Mouse (Mus musculus): ENCODE measurements at regions not wholly inside any gene's neighbourhood (a gene's known extent, or its start where the extent isn't known, plus 50 kb on each side); places are given as distances from the start of the nearest gene placed in this dataset.

- Histone ChIP-seq H3K4me1 (ENCODE audit: control insufficient read depth, insufficient read depth, low read length) (no peaks in the 10 kb centered on the region), H3K9ac (ENCODE audit: low read depth, poor library complexity, severe bottlenecking) (no peak overlapping the region), H3K27ac (ENCODE audit: insufficient read depth, low read length) (no peak overlapping the region), H3K36me3 (ENCODE audit: control insufficient read depth, insufficient read depth, low read length, poor library complexity, severe bottlenecking) (no peaks in the 10 kb centered on the region), H3K4me3 (ENCODE audit: low read depth, low read length) (no peak overlapping the region), H3K9me3 (replicated peaks; ENCODE audit: control insufficient read depth, insufficient read depth, low read length, poor library complexity, severe bottlenecking) (no peaks in the 10 kb centered on the region), H3K27me3 (ENCODE audit: control insufficient read depth, insufficient read depth, low read length, poor library complexity, severe bottlenecking) (no peaks in the 10 kb centered on the region)
- TF ChIP-seq EP300 (IDR thresholded peaks at IDR 0.05; ENCODE audit: insufficient read depth, low read depth, low read length): no peak
- no peak for TF ChIP-seq CTCF (IDR thresholded peaks at IDR 0.05; ENCODE audit: low read depth, low read length)
- no peak for TF ChIP-seq POLR2A (IDR thresholded peaks at IDR 0.05; ENCODE audit: insufficient read depth, low read length)
Observed at GRCm38 (mm10) chr3:148448465-148448864, 541.9 kb downstream of the Adgrl2 start.

DNA sequence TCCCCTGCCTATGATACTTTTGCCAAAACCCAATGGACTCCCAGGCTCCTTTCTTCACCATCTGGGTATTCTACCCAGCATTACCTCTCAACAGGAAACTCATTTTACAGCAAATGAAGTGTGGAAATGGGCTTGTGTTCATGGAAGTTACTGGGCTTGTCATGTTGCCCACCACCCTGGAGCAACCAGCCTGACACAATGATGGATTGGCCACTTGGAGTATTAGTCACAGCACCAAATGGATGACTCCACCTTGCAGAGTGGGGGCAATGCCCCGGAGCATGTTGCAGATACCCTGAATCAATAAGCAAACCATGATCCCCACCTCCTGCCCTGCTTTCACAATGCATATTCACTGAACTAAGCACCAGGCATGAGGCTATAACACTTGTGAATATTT lies 543.5 kb downstream of the Adgrl2 start:
- H3K27ac ChIP-seq (ENCODE audit: insufficient read depth, low read length): no peak overlapping the region
- no peak for TF ChIP-seq POLR2A (IDR thresholded peaks at IDR 0.05; ENCODE audit: insufficient read depth, low read length)
- no peak for TF ChIP-seq CTCF (IDR thresholded peaks at IDR 0.05; ENCODE audit: low read depth, low read length)
- TF ChIP-seq EP300 (IDR thresholded peaks at IDR 0.05; ENCODE audit: insufficient read depth, low read depth, low read length): no peak
- no peaks in the 10 kb centered on the region for H3K9me3 ChIP-seq (replicated peaks; ENCODE audit: control insufficient read depth, insufficient read depth, low read length, poor library complexity, severe bottlenecking)
- H3K9ac ChIP-seq (ENCODE audit: low read depth, poor library complexity, severe bottlenecking): no peak overlapping the region
- H3K36me3 ChIP-seq (ENCODE audit: control insufficient read depth, insufficient read depth, low read length, poor library complexity, severe bottlenecking): no peaks in the 10 kb centered on the region
- no peaks in the 10 kb centered on the region for H3K4me1 ChIP-seq (ENCODE audit: control insufficient read depth, insufficient read depth, low read length)
- no peaks in the 10 kb centered on the region for H3K27me3 ChIP-seq (ENCODE audit: control insufficient read depth, insufficient read depth, low read length, poor library complexity, severe bottlenecking)
- no peak overlapping the region for H3K4me3 ChIP-seq (ENCODE audit: low read depth, low read length)

DNA sequence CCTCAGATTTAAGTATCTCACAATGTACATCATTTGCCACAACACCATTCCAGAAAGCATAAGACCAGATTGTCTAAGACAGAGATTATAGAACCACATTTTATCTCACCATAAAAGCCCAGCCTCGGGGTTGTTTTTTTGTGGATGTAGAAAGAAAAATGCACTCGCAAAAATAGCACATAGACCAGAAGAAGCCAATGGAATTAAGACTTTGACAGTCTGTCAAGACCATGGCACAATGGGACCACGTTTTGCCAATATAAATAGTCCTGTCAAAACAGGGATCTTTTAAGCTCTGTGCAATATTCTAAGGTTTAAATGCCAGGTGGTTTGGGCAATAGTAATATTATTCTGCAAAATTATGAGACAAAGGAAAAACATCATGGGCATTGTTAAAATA lies 547.3 kb downstream of the Adgrl2 start:
- no peak for TF ChIP-seq CTCF (IDR thresholded peaks at IDR 0.05; ENCODE audit: low read depth, low read length)
- TF ChIP-seq EP300 (IDR thresholded peaks at IDR 0.05; ENCODE audit: insufficient read depth, low read depth, low read length): no peak
- no peak for TF ChIP-seq POLR2A (IDR thresholded peaks at IDR 0.05; ENCODE audit: insufficient read depth, low read length)
- no peak overlapping the region for H3K27ac ChIP-seq (ENCODE audit: insufficient read depth, low read length)
- H3K4me1 ChIP-seq (ENCODE audit: control insufficient read depth, insufficient read depth, low read length): no peaks in the 10 kb centered on the region
- no peaks in the 10 kb centered on the region for H3K27me3 ChIP-seq (ENCODE audit: control insufficient read depth, insufficient read depth, low read length, poor library complexity, severe bottlenecking)
- no peak overlapping the region for H3K9ac ChIP-seq (ENCODE audit: low read depth, poor library complexity, severe bottlenecking)
- H3K36me3 ChIP-seq (ENCODE audit: control insufficient read depth, insufficient read depth, low read length, poor library complexity, severe bottlenecking): no peaks in the 10 kb centered on the region
- no peak overlapping the region for H3K4me3 ChIP-seq (ENCODE audit: low read depth, low read length)
- H3K9me3 ChIP-seq (replicated peaks; ENCODE audit: control insufficient read depth, insufficient read depth, low read length, poor library complexity, severe bottlenecking): no peaks in the 10 kb centered on the region

GRCm38 (mm10) chr3:148434033-148434432 lies 556.3 kb downstream of the Adgrl2 start:
- no peak for TF ChIP-seq EP300 (IDR thresholded peaks at IDR 0.05; ENCODE audit: insufficient read depth, low read depth, low read length)
- TF ChIP-seq CTCF (IDR thresholded peaks at IDR 0.05; ENCODE audit: low read depth, low read length): no peak
- no peak for TF ChIP-seq POLR2A (IDR thresholded peaks at IDR 0.05; ENCODE audit: insufficient read depth, low read length)
- H3K36me3 ChIP-seq (ENCODE audit: control insufficient read depth, insufficient read depth, low read length, poor library complexity, severe bottlenecking): no peaks in the 10 kb centered on the region
- no peak overlapping the region for H3K27ac ChIP-seq (ENCODE audit: insufficient read depth, low read length)

GRCm38 (mm10) chr3:148429012-148429865 lies 561.1 kb downstream of the Adgrl2 start:
- Histone ChIP-seq H3K36me3 (ENCODE audit: control insufficient read depth, insufficient read depth, low read length, poor library complexity, severe bottlenecking) (no peaks in the 10 kb centered on the region), H3K9me3 (replicated peaks; ENCODE audit: control insufficient read depth, insufficient read depth, low read length, poor library complexity, severe bottlenecking) (0 out of 2 replicates have a peak, but pooled peaks cover 8% of the 10 kb centered on the region), H3K27ac (ENCODE audit: insufficient read depth, low read length) (no peak overlapping the region), H3K27me3 (ENCODE audit: control insufficient read depth, insufficient read depth, low read length, poor library complexity, severe bottlenecking) (no peaks in the 10 kb centered on the region), H3K9ac (ENCODE audit: low read depth, poor library complexity, severe bottlenecking) (no peak overlapping the region), H3K4me1 (ENCODE audit: control insufficient read depth, insufficient read depth, low read length) (no peaks in the 10 kb centered on the region), H3K4me3 (ENCODE audit: low read depth, low read length) (no peak overlapping the region)
- TF ChIP-seq POLR2A (IDR thresholded peaks at IDR 0.05; ENCODE audit: insufficient read depth, low read length) (no peak), EP300 (IDR thresholded peaks at IDR 0.05; ENCODE audit: insufficient read depth, low read depth, low read length) (no peak), CTCF (IDR thresholded peaks at IDR 0.05; ENCODE audit: low read depth, low read length) (no peak)

More at GRCm38 (mm10) chr3:148434033-148434432, 556.3 kb downstream of the Adgrl2 start:
- Histone ChIP-seq H3K9ac (ENCODE audit: low read depth, poor library complexity, severe bottlenecking) (no peak overlapping the region), H3K4me1 (ENCODE audit: control insufficient read depth, insufficient read depth, low read length) (no peaks in the 10 kb centered on the region), H3K9me3 (replicated peaks; ENCODE audit: control insufficient read depth, insufficient read depth, low read length, poor library complexity, severe bottlenecking) (no peaks in the 10 kb centered on the region), H3K4me3 (ENCODE audit: low read depth, low read length) (no peak overlapping the region), H3K27me3 (ENCODE audit: control insufficient read depth, insufficient read depth, low read length, poor library complexity, severe bottlenecking) (no peaks in the 10 kb centered on the region)

DNA sequence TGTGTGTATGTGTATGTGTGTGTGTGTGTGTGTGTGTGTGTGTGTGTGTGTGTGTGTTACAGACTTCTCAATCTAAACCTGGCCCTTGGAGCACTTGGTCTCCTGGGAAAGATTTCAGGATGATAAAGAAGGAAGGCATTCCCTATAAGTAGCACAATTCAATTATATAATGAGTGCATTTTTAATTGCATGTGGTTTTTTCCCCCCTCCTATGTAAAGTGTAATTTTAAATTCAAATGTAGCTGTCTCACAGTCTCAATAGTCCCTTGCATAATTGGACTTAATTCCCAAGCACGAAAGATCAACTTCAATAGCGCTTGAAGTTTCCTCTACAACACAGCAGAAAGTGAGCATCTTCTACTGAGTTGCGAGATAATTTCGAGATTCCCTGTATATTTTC lies 566.3 kb downstream of the Adgrl2 start:
- TF ChIP-seq CTCF (IDR thresholded peaks at IDR 0.05; ENCODE audit: low read depth, low read length): no peak
- no peak for TF ChIP-seq POLR2A (IDR thresholded peaks at IDR 0.05; ENCODE audit: insufficient read depth, low read length)
- no peak for TF ChIP-seq EP300 (IDR thresholded peaks at IDR 0.05; ENCODE audit: insufficient read depth, low read depth, low read length)
- no peaks in the 10 kb centered on the region for H3K27me3 ChIP-seq (ENCODE audit: control insufficient read depth, insufficient read depth, low read length, poor library complexity, severe bottlenecking)
- H3K9me3 ChIP-seq (replicated peaks; ENCODE audit: control insufficient read depth, insufficient read depth, low read length, poor library complexity, severe bottlenecking): 0 out of 2 replicates have a peak, but pooled peaks cover 8% of the 10 kb centered on the region
- H3K36me3 ChIP-seq (ENCODE audit: control insufficient read depth, insufficient read depth, low read length, poor library complexity, severe bottlenecking): no peaks in the 10 kb centered on the region
- no peak overlapping the region for H3K9ac ChIP-seq (ENCODE audit: low read depth, poor library complexity, severe bottlenecking)
- H3K4me1 ChIP-seq (ENCODE audit: control insufficient read depth, insufficient read depth, low read length): no peaks in the 10 kb centered on the region
- no peak overlapping the region for H3K4me3 ChIP-seq (ENCODE audit: low read depth, low read length)
- no peak overlapping the region for H3K27ac ChIP-seq (ENCODE audit: insufficient read depth, low read length)

All from ES-Bruce4 (cell line).